Mouse (Mus musculus): ENCODE measurements around the gene Mks1. TPM values are rescaled to one million over a fixed set of nuclear protein-coding genes. Genes with fewer than 3 reads are reported as not detected.
A peak's percentile ranks its signal among the peaks of the same experiment; 100 is the strongest.
"Not testable (repeated sequence)": the region's sequence is repeated elsewhere in the genome, so short reads cannot be mapped to it uniquely, and the experiment has no call there.

Mks1 gene
- polyA plus RNA-seq, 1 experiment from 2014 or later, result 8.3 TPM

GRCm38 (mm10) chr11:87841436-87841835 is 11.6 kb upstream of the Mks1 start:
- H3K9ac ChIP-seq, result no peak overlapping the region
- 63% methylated on average over 3 of the region's 3 CpGs for WGBS
- no peak overlapping the region for H3K4me3 ChIP-seq
- H3K36me3 ChIP-seq, result no peaks in the 10 kb centered on the region
- ATAC-seq (ENCODE audit: extremely low read depth, insufficient number of reproducible peaks, low FRiP score, low TSS enrichment), result no peak
- peaks cover 20% of the 10 kb centered on the region for H3K4me1 ChIP-seq
- no peak overlapping the region for H3K4me2 ChIP-seq
- H3K9me3 ChIP-seq, result no peaks in the 10 kb centered on the region
- no peak overlapping the region for H3K27ac ChIP-seq (replicated peaks)
- H3K27me3 ChIP-seq (replicated peaks), result peaks cover 3% of the 10 kb centered on the region; the same call in 1 of the 2 replicates

GRCm38 (mm10) chr11:87846968-87847600 is 5.9 kb upstream of the Mks1 start:
- Histone ChIP-seq H3K4me2 (no peak overlapping the region), H3K9ac (no peak overlapping the region), H3K4me3 (no peak overlapping the region), H3K9me3 (no peaks in the 10 kb centered on the region), H3K27ac (replicated peaks) (no peak overlapping the region), H3K36me3 (no peaks in the 10 kb centered on the region), H3K4me1 (0 out of 2 replicates have a peak, but pooled peaks cover 4% of the 10 kb centered on the region), H3K27me3 (replicated peaks) (peaks cover 3% of the 10 kb centered on the region; the same call in 1 of the 2 replicates)
- WGBS, result 75% methylated on average over 12 of the region's 12 CpGs
- no peak for ATAC-seq (ENCODE audit: extremely low read depth, insufficient number of reproducible peaks, low FRiP score, low TSS enrichment)

- H3K27me3 ChIP-seq (replicated peaks), result peaks cover 3% of the 10 kb centered on the region; the same call in 1 of the 2 replicates
- H3K36me3 ChIP-seq, result no peaks in the 10 kb centered on the region
- H3K27ac ChIP-seq (replicated peaks), result no peak overlapping the region
- H3K4me1 ChIP-seq, result peaks cover 8% of the 10 kb centered on the region; the same call in 1 of the 2 replicates
- H3K9ac ChIP-seq, result no peak overlapping the region
- 61% methylated on average over 6 of the region's 6 CpGs for WGBS
- no peaks in the 10 kb centered on the region for H3K9me3 ChIP-seq
- no peak; the same call in 1 of the 2 replicates for ATAC-seq (ENCODE audit: extremely low read depth, insufficient number of reproducible peaks, low FRiP score, low TSS enrichment)
- H3K4me3 ChIP-seq, result no peak overlapping the region
- H3K4me2 ChIP-seq, result no peak overlapping the region
Measured at GRCm38 (mm10) chr11:87847884-87848283, 5.1 kb upstream of the Mks1 start.

GRCm38 (mm10) chr11:87853597-87853954 is 561 bp downstream of the Mks1 start:
- 42% methylated on average over 8 of the region's 8 CpGs for WGBS
- peaks cover 25% of the 10 kb centered on the region for H3K36me3 ChIP-seq
- no peaks in the 10 kb centered on the region for H3K27me3 ChIP-seq (replicated peaks)
- peak overlapping the region; percentile 79 for H3K4me2 ChIP-seq
- H3K9ac ChIP-seq, result peak overlapping the region; percentile 72
- H3K4me1 ChIP-seq, result peaks cover 10% of the 10 kb centered on the region
- no peak for ATAC-seq (ENCODE audit: extremely low read depth, insufficient number of reproducible peaks, low FRiP score, low TSS enrichment)
- H3K27ac ChIP-seq (replicated peaks), result peak overlapping the region; percentile 6; the same call in 1 of the 2 replicates
- no peaks in the 10 kb centered on the region for H3K9me3 ChIP-seq
- H3K4me3 ChIP-seq, result peak overlapping the region; percentile 60

GRCm38 (mm10) chr11:87854550-87854949 is 1.5 kb downstream of the Mks1 start:
- Histone ChIP-seq H3K4me1 (peaks cover 10% of the 10 kb centered on the region), H3K36me3 (peaks cover 27% of the 10 kb centered on the region), H3K27ac (replicated peaks) (no peak overlapping the region), H3K9me3 (no peaks in the 10 kb centered on the region), H3K4me2 (no peak overlapping the region), H3K9ac (no peak overlapping the region), H3K4me3 (no peak overlapping the region), H3K27me3 (replicated peaks) (no peaks in the 10 kb centered on the region)
- WGBS, result 81% methylated on average over 7 of the region's 7 CpGs
- no peak for ATAC-seq (ENCODE audit: extremely low read depth, insufficient number of reproducible peaks, low FRiP score, low TSS enrichment)

GRCm38 (mm10) chr11:87859273-87859672 is 6.3 kb downstream of the Mks1 start:
- 51% methylated on average over 11 of the region's 11 CpGs for WGBS
- no peak overlapping the region for H3K27ac ChIP-seq (replicated peaks)
- H3K4me2 ChIP-seq, result no peak overlapping the region
- peaks cover 58% of the 10 kb centered on the region for H3K36me3 ChIP-seq
- no peaks in the 10 kb centered on the region for H3K27me3 ChIP-seq (replicated peaks)
- no peak for ATAC-seq (ENCODE audit: extremely low read depth, insufficient number of reproducible peaks, low FRiP score, low TSS enrichment)
- H3K9ac ChIP-seq, result no peak overlapping the region
- H3K4me3 ChIP-seq, result no peak overlapping the region
- H3K9me3 ChIP-seq, result no peaks in the 10 kb centered on the region
- peaks cover 12% of the 10 kb centered on the region for H3K4me1 ChIP-seq

GRCm38 (mm10) chr11:87860426-87860825 is 7.4 kb downstream of the Mks1 start:
- peaks cover 12% of the 10 kb centered on the region for H3K4me1 ChIP-seq
- no peak for ATAC-seq (ENCODE audit: extremely low read depth, insufficient number of reproducible peaks, low FRiP score, low TSS enrichment)
- no peak overlapping the region for H3K4me3 ChIP-seq
- no peak overlapping the region for H3K27ac ChIP-seq (replicated peaks)
- no peaks in the 10 kb centered on the region for H3K27me3 ChIP-seq (replicated peaks)
- peaks cover 58% of the 10 kb centered on the region for H3K36me3 ChIP-seq
- 76% methylated on average over 9 of the region's 9 CpGs for WGBS
- no peaks in the 10 kb centered on the region for H3K9me3 ChIP-seq
- H3K4me2 ChIP-seq, result no peak overlapping the region
- H3K9ac ChIP-seq, result no peak overlapping the region; the same call in 1 of the 2 replicates

- H3K4me2 ChIP-seq, result no peak overlapping the region
- no peak for ATAC-seq (ENCODE audit: extremely low read depth, insufficient number of reproducible peaks, low FRiP score, low TSS enrichment)
- H3K27me3 ChIP-seq (replicated peaks), result no peaks in the 10 kb centered on the region
- peaks cover 12% of the 10 kb centered on the region for H3K4me1 ChIP-seq
- H3K27ac ChIP-seq (replicated peaks), result no peak overlapping the region
- peaks cover 40% of the 10 kb centered on the region for H3K36me3 ChIP-seq
- 79% methylated on average over 13 of the region's 13 CpGs for WGBS
- no peaks in the 10 kb centered on the region for H3K9me3 ChIP-seq
- no peak overlapping the region for H3K9ac ChIP-seq
- no peak overlapping the region for H3K4me3 ChIP-seq
Measured at GRCm38 (mm10) chr11:87862805-87863204, 9.8 kb downstream of the Mks1 start.

- WGBS, result 74% methylated on average over 1 of the region's 2 CpGs
- not testable (repeated sequence) for H3K4me2 ChIP-seq; H3K27ac ChIP-seq (replicated peaks); ATAC-seq (ENCODE audit: extremely low read depth, insufficient number of reproducible peaks, low FRiP score, low TSS enrichment); H3K27me3 ChIP-seq (replicated peaks); H3K4me3 ChIP-seq; H3K9me3 ChIP-seq; H3K4me1 ChIP-seq; H3K9ac ChIP-seq
- H3K36me3 ChIP-seq, result peaks cover 14% of the 10 kb centered on the region
Measured at GRCm38 (mm10) chr11:87866891-87867290, 13.9 kb downstream of the Mks1 start.

GRCm38 (mm10) chr11:87870096-87870495 is 17.1 kb downstream of the Mks1 start:
- 66% methylated on average over 2 of the region's 2 CpGs for WGBS
- Histone ChIP-seq H3K36me3 (no peaks in the 10 kb centered on the region), H3K4me3 (no peak overlapping the region)

GRCm38 (mm10) chr11:87871766-87872165 is 18.8 kb downstream of the Mks1 start:
- WGBS, result 32% methylated on average over 8 of the region's 8 CpGs
- Histone ChIP-seq H3K36me3 (no peaks in the 10 kb centered on the region), H3K9ac (no peak overlapping the region), H3K4me2 (no peak overlapping the region), H3K4me3 (no peak overlapping the region), H3K27ac (replicated peaks) (no peak overlapping the region), H3K27me3 (replicated peaks) (peaks cover 37% of the 10 kb centered on the region), H3K4me1 (0 out of 2 replicates have a peak, but pooled peaks cover 6% of the 10 kb centered on the region), H3K9me3 (no peaks in the 10 kb centered on the region)
- no peak for ATAC-seq (ENCODE audit: extremely low read depth, insufficient number of reproducible peaks, low FRiP score, low TSS enrichment)

More at GRCm38 (mm10) chr11:87870096-87870495, 17.1 kb downstream of the Mks1 start:
- Histone ChIP-seq H3K27ac (replicated peaks) (no peak overlapping the region), H3K27me3 (replicated peaks) (peaks cover 23% of the 10 kb centered on the region; the same call in 1 of the 2 replicates), H3K4me1 (peaks cover 6% of the 10 kb centered on the region; the same call in 1 of the 2 replicates), H3K9ac (no peak overlapping the region), H3K9me3 (no peaks in the 10 kb centered on the region), H3K4me2 (no peak overlapping the region)
- ATAC-seq (ENCODE audit: extremely low read depth, insufficient number of reproducible peaks, low FRiP score, low TSS enrichment), result no peak

- Histone ChIP-seq H3K4me2 (no peak within 1 kb of the TSS), H3K4me3 (no peak within 1 kb of the TSS), H3K9ac (no peak within 1 kb of the TSS), H3K36me3 (no peaks in the 10 kb centered on the region), H3K9me3 (no peaks in the 10 kb centered on the region), H3K27me3 (replicated peaks) (peaks cover 43% of the 10 kb centered on the region), H3K4me1 (0 out of 2 replicates have a peak, but pooled peaks cover 6% of the 10 kb centered on the region), H3K27ac (replicated peaks) (no peak within 1 kb of the TSS)
- ATAC-seq (ENCODE audit: extremely low read depth, insufficient number of reproducible peaks, low FRiP score, low TSS enrichment), result no peak
- 77% methylated on average over 6 of the region's 6 CpGs for WGBS
Measured at GRCm38 (mm10) chr11:87875436-87875835, 22.4 kb downstream of the Mks1 start, which contains the start of gene Epx. Gene Epx (minus strand): TSS chr11:87875536.

Data from heart, embryonic 13.5 days (tissue).